Mouse (Mus musculus): ENCODE measurements at regions not wholly inside any gene's neighbourhood (a gene's known extent, or its start where the extent isn't known, plus 50 kb on each side); places are given as distances from the start of the nearest gene placed in this dataset.

DNA sequence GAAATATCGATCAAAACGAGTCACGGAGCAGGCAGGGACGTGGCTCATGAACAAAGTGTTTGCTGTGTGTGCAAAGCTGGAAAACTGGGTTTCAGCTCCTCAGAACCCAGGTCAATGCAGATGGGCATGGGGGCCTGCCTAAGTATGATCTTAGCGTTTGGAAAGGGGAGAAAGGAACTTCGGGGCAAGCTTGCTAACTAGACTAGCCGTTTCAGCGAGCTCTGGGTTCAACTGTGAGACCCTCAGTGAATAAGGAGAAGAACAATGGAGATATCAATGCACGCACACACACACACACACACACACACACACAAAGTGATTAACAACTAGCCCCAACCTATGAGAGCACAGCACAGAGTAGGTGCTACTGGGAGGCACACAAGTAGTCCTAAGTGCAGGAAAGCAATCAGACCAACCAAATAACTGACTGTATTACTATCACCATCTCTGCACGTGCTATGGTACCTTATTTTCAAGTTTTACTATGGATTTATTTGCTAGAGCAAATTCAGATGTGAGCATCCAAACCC, 64.3 kb upstream of the Klf3 start:
- no peak for DNase-seq (ENCODE audit: low spot score in 2 of 2)

DNA sequence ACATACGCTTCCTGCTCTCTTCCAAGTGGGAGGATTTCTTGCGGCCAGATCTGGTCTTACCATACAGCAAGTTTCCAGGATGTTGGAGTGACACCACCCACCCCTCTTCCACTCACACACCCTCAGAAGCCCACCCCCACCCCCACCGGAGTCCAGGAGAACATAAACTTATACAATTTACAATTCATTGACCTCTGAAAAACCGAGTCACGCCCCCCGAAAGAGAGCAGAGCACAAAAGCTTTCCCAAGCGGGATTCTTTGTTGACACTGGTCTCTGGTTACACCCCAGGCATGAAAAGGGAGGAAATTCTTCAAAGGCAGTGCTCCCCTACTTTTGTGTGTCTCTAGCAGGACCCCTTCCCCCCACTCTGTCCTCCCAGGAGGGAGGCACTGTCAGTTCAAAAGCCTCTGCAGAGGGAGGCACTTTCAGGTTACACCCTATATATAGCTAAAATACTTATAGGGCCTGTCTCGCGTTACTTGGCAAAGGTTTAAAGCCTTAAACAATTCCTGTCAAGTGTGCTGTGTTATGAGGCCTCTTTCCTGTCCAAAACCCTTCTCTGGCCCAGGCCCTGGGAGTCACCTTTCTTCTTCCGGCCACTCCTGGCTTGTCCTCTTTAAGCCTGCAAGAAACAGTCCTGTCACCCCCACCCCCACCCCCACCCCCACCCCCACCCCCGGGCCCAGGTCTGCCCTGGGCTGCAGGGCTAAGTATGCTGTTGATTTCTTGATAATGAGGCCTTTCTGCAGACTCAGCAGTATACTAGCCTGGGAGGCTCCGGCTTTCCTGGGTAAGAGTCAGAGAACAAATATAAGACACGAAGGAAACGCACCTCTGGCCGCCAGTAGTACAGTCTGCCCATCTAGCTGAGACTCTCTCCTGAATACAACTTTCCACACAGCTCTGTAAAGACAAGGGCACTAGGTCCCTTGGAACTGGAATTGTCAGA, 63.6 kb upstream of the Klf3 start:
- no peak for DNase-seq (ENCODE audit: low spot score in 2 of 2)

DNA sequence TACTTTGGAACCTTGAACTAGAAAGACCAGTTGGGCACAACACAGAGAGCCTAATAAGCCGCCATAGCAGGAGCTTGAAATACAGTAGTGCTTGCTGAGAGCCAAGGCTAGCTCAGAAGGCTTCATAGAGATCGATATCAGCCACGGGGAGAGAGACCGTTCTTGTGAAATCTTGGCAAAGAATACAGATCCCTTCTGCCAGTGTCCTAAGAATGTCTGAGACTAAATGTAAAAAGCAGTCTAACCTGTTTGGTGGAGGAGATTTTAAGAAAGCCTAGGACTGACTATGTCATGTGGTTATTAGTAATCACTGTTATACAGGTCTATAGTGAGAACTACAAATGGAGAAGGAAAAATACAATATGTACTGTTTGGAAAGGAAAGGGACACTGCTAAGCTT, 59.1 kb upstream of the Klf3 start:
- no peak for DNase-seq (ENCODE audit: low spot score in 2 of 2)

DNA sequence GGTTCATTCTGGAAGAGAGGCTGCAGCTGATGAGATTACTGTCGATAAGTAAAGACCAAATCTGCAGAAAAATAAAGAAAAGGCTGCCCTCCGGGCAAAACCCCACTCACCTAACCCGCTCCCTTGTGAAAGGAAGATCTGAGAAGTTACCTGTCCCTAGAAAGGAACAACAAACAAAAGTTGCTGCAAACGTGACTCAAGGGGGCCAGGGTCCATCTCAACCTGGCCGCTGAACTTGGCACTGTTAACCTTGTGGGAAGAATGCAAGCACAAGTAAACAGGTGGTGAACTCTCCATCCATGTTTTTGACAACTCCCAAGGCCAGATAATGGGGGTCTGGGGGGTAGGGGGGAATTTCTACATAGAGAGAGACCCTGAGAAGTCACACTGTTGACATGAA, 58.7 kb upstream of the Klf3 start:
- DNase-seq (ENCODE audit: low spot score in 2 of 2) = no peak

DNA sequence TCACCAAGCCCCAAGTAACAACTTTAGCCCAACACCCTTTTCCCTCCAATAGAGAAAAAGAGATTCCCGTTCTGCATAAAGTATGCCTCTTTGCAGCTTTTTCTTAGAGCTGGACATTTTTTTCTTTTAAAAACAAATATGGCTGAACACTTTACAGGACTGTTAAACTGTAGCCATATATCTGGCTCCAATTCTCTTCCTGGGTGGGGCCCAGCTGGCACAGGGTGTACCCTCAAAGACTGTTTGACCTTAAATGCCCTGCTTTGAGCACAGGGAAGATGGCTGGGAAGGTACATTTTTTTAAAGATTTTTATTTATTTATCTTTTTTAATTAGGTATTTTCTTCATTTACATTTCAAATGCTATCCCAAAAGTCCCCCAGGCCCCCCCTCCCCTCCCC, 55.7 kb upstream of the Klf3 start:
- DNase-seq (ENCODE audit: low spot score in 2 of 2) = no peak

DNA sequence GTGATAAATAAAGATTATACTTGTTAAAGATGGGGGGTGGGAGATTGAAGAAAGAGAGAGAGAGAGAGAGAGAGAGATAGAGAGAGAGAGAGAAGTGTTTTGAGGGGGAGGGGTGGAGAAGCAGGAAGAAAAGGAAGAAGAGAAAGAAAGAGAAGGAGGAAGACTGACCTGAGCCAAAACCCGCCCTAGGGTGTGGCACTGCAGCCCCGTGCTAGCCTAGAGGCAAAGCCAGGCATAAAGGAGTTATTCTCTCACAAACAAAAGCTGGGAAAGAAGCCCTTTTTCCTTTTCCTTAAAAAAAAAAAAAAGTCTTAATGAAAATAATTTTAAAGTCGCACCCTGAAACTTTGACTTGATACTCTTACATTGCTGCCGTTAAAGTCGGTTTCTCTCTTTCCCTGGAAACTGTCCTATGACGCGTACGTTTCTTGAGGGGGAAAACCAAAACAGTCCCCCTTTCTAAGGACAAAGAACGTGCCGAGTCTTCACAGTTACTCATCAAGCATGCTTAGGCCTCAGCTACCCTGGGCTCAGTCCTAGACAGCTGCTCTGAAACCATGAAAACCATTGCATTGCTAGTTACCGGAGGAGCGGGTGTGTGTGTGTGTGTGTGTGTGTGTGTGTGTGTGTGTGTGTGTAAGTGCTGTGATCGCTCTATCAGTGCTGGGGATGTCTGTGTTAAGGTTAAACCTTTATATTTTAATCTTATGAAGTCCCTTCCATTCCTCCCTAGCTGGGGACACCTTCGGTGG, 53.6 kb upstream of the Klf3 start:
- no peak for DNase-seq (ENCODE audit: low spot score in 2 of 2)

DNA sequence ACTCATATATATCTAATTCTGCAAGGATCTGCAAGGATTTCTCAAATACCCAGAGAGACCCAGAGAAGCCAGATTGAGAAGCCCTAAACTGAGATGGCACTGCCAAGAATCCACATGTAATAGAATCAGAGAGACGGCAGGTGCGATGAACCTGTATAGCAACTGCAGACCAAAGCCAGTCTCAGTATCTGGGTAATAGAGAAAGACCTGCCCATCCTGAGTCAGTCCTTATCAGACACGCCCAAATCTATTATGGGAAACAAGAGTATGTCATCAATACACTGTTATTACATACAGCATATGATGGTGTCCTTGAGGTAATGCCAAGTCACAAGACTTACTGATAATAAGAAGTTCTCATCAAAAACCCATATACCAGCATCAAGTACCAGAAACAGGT, 52.8 kb upstream of the Klf3 start:
- no peak for DNase-seq (ENCODE audit: low spot score in 2 of 2)

DNA sequence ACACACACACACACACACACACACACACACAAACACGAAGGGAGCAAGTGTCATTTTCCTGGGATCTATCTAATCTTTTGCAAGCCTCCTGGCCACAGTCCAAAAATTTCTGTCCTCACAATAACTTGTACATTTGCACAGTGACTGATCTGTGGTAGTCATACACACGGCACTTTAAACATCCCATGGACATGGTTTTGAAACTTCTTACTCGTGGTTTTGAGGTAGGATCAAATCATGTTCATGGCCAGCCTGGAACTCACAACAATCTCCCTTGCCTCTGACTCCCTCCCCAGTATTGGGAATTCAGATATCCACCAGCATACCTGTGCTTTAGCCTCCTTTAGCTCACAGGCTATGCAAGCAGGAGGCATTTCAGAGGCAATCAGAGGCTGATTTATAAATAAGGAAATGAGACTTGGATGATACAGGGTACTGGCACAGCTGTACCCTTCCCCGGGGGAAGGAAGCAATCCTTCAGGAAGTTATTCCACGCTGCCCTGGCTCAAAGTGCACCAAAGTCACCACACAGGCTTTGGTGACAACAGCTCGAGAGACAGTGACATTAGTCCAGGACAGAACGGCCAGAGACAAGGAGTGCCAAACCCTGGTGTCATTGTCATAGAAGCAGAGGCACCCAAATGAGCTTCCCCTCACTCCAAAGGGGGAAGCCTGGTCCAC, 52.1 kb upstream of the Klf3 start:
- DNase-seq (ENCODE audit: low spot score in 2 of 2) = no peak

DNA sequence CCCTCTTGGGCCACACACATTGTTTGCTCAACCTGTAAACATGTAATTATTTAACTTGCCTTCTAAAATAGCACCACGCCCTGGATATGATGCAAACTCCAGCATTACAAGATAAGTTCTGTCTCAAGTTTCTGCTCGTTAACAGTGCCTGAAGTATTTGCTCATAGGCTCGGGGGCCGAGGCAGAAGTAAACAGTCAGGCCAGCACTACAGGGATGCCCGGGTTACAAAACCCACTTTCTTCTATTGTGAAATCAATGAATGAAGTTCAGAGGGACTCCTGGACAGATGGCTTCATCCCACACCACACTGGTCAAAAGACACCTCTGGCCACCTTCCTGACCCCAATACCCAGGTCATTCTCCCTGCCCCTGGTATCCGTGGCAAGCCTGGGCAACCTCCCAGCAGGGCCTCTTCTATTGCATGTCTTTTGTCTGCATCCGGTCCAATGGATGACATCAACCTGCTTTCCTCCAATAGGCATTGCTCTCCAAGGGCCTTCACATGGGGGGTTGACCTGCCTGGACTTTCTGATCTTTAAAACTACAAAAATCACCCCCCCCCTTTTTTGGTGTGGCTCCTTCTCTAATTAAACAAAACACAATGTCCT, 49.9 kb upstream of the Klf3 start:
- DNase-seq (ENCODE audit: low spot score in 2 of 2) = no peak

Measured in frontal cortex, postnatal 25 days (tissue).